Mouse (Mus musculus): ENCODE results near the gene Sult1e1. TPM values are rescaled to one million over a fixed set of nuclear protein-coding genes. Genes with fewer than 3 reads are reported as not detected.

Sult1e1 gene
- polyA plus RNA-seq, 1 experiment: not detected

DNA sequence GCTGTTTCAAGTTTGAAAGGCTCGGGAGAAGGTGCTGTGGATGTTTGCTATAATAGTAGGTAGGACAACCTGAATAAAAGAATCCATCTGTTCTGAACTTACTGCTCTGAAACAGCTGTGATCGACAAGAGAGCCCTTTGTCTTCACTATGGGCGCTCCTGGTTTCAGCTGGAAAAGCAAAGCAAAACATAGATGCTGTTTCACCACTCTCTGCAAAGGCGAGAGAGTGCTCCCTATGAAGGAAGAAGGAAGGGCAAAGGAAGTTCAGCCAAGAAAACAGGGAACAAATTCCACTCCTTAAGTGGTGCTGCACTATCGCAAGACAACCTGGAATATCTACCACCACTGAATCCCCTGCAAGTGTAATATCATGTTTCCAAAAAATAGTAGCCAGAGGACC lies 17.9 kb downstream of the Sult1e1 start:
- Histone ChIP-seq H3K9me3 (ENCODE audit: control insufficient read depth, low read length) (no peaks in the 10 kb centered on the region), H3K36me3 (ENCODE audit: control insufficient read depth) (no peaks in the 10 kb centered on the region), H3K27me3 (ENCODE audit: control insufficient read depth) (no peaks in the 10 kb centered on the region), H3K4me3 (replicated peaks) (no peak overlapping the region), H3K4me1 (ENCODE audit: control insufficient read depth) (no peaks in the 10 kb centered on the region)
- TF ChIP-seq GATA1 (IDR thresholded peaks at IDR 0.05; ENCODE audit: low read length): no peak
- TF ChIP-seq TAL1 (IDR thresholded peaks at IDR 0.05; ENCODE audit: low read length): no peak

DNA sequence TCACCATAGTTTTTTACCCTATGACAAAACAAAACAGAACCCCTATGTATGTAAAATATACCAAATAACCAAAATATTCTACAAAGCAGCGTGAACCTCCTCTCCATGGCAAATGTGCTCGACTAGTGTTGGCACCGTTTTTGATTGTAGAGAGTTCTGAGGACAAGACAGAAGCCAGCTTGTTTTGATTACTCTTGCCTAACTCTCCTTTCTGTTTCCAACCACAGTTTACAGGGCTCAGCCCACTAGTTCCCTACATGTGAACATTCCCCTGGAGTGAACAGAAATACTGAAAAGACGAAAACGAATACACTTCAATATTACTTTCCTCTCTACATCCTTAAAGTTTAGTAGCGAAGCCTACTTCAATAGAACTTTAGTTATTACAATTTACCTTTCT lies 18.6 kb downstream of the Sult1e1 start:
- Histone ChIP-seq H3K36me3 (ENCODE audit: control insufficient read depth) (no peaks in the 10 kb centered on the region), H3K4me3 (replicated peaks) (no peak overlapping the region), H3K27me3 (ENCODE audit: control insufficient read depth) (no peaks in the 10 kb centered on the region), H3K9me3 (ENCODE audit: control insufficient read depth, low read length) (no peaks in the 10 kb centered on the region), H3K4me1 (ENCODE audit: control insufficient read depth) (no peaks in the 10 kb centered on the region)
- TF ChIP-seq GATA1 (IDR thresholded peaks at IDR 0.05; ENCODE audit: low read length) (no peak), TAL1 (IDR thresholded peaks at IDR 0.05; ENCODE audit: low read length) (no peak)

DNA sequence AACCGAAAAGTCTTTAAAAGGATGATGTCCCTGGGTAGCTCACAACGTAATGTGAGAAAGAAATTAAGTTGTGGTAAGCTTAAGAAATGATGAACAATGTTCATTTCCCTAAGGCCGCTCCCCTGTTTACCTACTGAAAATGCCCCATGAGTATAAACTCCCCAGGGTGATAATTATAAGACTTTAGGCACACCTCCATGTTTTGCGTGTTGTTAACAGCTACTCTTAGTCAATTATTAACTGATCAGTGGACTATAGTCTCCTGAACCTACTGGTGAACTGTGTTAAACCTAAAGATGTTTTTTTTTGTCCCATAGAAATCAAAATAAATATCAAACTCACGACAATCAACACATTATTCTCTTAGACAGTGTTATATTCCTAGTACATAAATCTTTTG lies 22.5 kb downstream of the Sult1e1 start, which contains the start of gene Sult1d1:
TSS of gene Sult1d1 (minus strand) at position 183 of the 400 bp plus-strand sequence.
- TF ChIP-seq GATA1 (IDR thresholded peaks at IDR 0.05; ENCODE audit: low read length) (no peak), TAL1 (IDR thresholded peaks at IDR 0.05; ENCODE audit: low read length) (no peak)
- no peaks in the 10 kb centered on the region for H3K36me3 ChIP-seq (ENCODE audit: control insufficient read depth)
- H3K27me3 ChIP-seq (ENCODE audit: control insufficient read depth): no peaks in the 10 kb centered on the region
- no peaks in the 10 kb centered on the region for H3K4me1 ChIP-seq (ENCODE audit: control insufficient read depth)
- H3K9me3 ChIP-seq (ENCODE audit: control insufficient read depth, low read length): no peaks in the 10 kb centered on the region
- no peak within 1 kb of the TSS for H3K4me3 ChIP-seq (replicated peaks)

DNA sequence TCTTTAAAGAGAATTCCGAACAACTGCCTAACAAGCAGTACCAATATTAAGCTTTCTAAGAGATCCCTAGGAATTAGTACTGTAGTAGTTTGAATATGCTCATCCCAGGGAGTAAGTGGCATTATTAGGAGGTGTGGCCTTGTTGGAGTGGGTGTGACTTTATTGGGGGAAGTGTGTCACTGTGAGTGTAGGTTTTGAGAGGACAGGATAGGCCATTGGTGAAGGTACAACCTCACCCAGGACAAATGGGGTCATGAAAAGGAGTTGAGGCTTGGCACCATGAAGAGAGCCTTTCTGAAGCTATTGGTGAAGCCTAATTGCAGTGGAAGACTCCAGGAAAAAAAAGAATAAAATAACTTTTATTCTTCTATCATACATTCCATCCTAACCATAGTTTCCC lies 24.1 kb downstream of the Sult1e1 start:
- H3K36me3 ChIP-seq (ENCODE audit: control insufficient read depth): no peaks in the 10 kb centered on the region
- H3K9me3 ChIP-seq (ENCODE audit: control insufficient read depth, low read length): no peaks in the 10 kb centered on the region
- TF ChIP-seq GATA1 (IDR thresholded peaks at IDR 0.05; ENCODE audit: low read length) (no peak), TAL1 (IDR thresholded peaks at IDR 0.05; ENCODE audit: low read length) (no peak)
- no peak overlapping the region for H3K4me3 ChIP-seq (replicated peaks)
- no peaks in the 10 kb centered on the region for H3K27me3 ChIP-seq (ENCODE audit: control insufficient read depth)
- no peaks in the 10 kb centered on the region for H3K4me1 ChIP-seq (ENCODE audit: control insufficient read depth)

DNA sequence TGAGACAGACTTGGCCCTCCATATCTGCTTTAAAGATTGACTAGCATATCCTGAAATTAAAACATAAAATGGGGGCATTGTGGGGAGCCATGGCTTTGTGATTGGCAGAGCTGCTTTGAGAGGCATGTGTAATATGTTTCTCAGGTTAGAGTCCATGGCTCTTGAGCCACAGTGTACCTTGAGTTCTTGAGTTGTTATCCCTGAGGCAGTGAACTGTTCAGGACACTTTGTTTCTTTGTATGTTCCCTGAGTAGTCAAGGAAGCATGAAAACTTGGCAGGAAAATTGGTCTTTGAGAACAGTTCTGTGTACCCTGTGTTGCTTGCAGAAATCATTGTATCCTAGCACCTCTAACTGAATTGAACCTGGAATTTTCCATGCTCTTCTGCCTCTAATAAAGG lies 28.4 kb downstream of the Sult1e1 start:
- Histone ChIP-seq H3K27me3 (ENCODE audit: control insufficient read depth) (no peaks in the 10 kb centered on the region), H3K4me1 (ENCODE audit: control insufficient read depth) (no peaks in the 10 kb centered on the region), H3K36me3 (ENCODE audit: control insufficient read depth) (no peaks in the 10 kb centered on the region), H3K4me3 (replicated peaks) (no peak overlapping the region), H3K9me3 (ENCODE audit: control insufficient read depth, low read length) (no peaks in the 10 kb centered on the region)
- TF ChIP-seq TAL1 (IDR thresholded peaks at IDR 0.05; ENCODE audit: low read length): no peak

DNA sequence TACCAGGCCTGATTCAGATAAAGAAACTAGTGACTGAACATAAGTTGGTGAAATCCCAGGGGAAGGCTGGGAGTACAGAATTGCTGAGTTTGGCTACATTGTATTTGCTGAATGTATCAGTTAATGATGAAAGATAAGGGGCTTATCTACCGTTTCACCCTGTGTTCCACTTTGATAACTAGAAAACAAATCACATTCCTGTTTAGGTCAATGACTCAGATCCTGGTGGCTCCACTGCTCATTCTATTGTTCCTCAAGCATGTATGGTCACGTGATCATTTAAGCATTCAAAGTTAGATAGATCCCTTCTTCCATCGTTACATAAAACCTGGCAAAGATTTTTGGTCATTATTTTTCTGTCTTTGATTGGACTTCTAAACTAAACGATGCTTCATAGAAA lies 28.9 kb downstream of the Sult1e1 start:
- TF ChIP-seq GATA1 (IDR thresholded peaks at IDR 0.05; ENCODE audit: low read length) (no peak), TAL1 (IDR thresholded peaks at IDR 0.05; ENCODE audit: low read length) (no peak)
- Histone ChIP-seq H3K4me3 (replicated peaks) (no peak overlapping the region), H3K9me3 (ENCODE audit: control insufficient read depth, low read length) (no peaks in the 10 kb centered on the region), H3K36me3 (ENCODE audit: control insufficient read depth) (no peaks in the 10 kb centered on the region), H3K4me1 (ENCODE audit: control insufficient read depth) (no peaks in the 10 kb centered on the region), H3K27me3 (ENCODE audit: control insufficient read depth) (no peaks in the 10 kb centered on the region)

DNA sequence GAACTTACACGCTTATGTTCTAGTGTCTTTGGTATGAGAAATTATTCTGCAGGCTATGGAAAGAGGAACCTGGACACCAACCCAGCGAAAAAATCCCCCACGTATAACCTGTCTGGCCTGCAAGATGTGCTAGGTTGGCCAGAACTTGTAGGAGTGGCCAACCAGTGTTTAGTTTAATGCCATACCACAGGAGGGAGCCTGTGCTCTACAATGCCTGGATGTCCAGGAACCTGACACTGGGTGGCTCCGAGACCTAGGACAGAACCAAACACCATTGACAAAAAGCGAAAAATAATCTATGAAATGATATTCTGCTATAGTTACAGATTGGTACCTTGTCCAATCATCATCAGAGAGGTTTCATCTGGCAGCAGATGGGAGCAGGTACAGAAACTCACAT lies 31.2 kb downstream of the Sult1e1 start:
- TF ChIP-seq GATA1 (IDR thresholded peaks at IDR 0.05; ENCODE audit: low read length): no peak
- TF ChIP-seq TAL1 (IDR thresholded peaks at IDR 0.05; ENCODE audit: low read length): no peak
- Histone ChIP-seq H3K4me3 (replicated peaks) (no peak overlapping the region), H3K9me3 (ENCODE audit: control insufficient read depth, low read length) (no peaks in the 10 kb centered on the region), H3K4me1 (ENCODE audit: control insufficient read depth) (no peaks in the 10 kb centered on the region), H3K36me3 (ENCODE audit: control insufficient read depth) (no peaks in the 10 kb centered on the region), H3K27me3 (ENCODE audit: control insufficient read depth) (no peaks in the 10 kb centered on the region)

DNA sequence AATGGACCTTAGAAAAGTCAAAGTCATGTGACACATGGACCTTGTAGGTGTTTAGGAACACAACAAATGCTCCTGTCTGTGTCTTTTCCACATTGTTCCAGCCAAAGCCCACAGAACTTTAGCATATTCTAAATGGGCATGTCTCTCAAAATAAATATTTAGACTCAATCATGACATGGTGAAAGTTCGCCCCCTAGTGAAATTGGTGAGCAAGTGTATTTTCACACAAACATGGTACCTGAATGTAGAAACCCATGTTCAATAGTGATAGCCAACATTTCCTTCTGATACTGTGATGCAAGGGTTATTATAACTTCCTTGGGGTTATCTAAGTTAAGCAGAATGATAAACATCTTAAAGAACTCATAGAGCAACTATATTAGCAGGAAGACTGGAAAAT lies 40.5 kb downstream of the Sult1e1 start:
- Histone ChIP-seq H3K27me3 (ENCODE audit: control insufficient read depth) (no peaks in the 10 kb centered on the region), H3K36me3 (ENCODE audit: control insufficient read depth) (no peaks in the 10 kb centered on the region), H3K4me3 (replicated peaks) (no peak overlapping the region), H3K9me3 (ENCODE audit: control insufficient read depth, low read length) (no peaks in the 10 kb centered on the region), H3K4me1 (ENCODE audit: control insufficient read depth) (no peaks in the 10 kb centered on the region)
- TF ChIP-seq TAL1 (IDR thresholded peaks at IDR 0.05; ENCODE audit: low read length): no peak
- TF ChIP-seq GATA1 (IDR thresholded peaks at IDR 0.05; ENCODE audit: low read length): no peak

DNA sequence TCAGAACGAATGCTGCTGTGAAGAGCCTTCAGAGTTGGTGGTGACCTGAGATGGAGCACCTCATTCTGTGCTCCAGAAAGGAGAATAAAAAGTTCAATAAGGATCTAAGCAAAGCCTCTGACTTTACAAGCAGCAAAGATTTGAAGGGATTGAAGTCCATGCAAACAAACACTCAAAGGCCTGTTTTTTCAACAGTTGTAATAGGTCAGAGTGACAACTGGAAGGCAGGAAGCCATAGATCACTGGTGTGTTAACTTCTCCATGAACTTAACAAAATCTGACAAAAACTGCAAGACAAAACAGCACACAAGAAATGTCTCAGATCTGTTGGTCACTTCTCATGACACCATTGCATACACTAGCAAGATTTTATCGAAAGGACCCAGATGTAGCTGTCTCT lies 53.3 kb downstream of the Sult1e1 start, which contains the start of gene Sult1b1:
TSS of gene Sult1b1 (minus strand) at position 85 of the 400 bp plus-strand sequence.
- TF ChIP-seq TAL1 (IDR thresholded peaks at IDR 0.05; ENCODE audit: low read length) (no peak), GATA1 (IDR thresholded peaks at IDR 0.05; ENCODE audit: low read length) (no peak)
- Histone ChIP-seq H3K36me3 (ENCODE audit: control insufficient read depth) (no peaks in the 10 kb centered on the region), H3K9me3 (ENCODE audit: control insufficient read depth, low read length) (no peaks in the 10 kb centered on the region), H3K4me1 (ENCODE audit: control insufficient read depth) (no peaks in the 10 kb centered on the region), H3K27me3 (ENCODE audit: control insufficient read depth) (no peaks in the 10 kb centered on the region), H3K4me3 (replicated peaks) (no peak within 1 kb of the TSS)

DNA sequence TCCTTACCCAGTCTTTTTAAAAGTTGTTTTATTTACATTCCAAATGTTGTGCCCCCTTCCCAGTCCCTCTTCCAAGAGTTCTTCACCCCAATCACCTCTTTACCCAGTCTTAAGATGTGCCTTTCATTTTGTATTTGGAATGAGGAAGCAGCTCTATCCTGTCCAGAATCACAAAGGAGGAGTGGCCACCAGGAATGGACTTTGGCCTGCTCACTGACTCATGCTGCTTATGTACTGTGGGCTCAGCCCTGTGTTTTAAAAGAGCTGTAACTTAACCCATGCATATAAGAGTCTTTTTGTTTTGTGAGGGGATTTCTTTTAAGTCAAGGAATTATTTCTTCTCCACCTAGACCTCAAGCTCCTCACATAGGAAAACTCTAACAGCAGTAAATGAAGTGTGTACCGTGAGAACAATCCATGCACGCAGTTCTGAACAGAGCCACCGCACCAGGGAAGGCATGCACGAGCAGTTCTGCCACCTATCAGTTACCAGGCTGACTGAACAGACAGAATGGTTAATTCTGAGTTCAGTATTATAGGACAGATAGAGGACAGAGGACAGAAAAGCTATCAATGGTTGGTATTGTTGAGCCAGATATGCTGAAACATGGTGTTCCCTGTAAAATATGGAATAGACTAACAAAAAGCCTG lies 55.3 kb downstream of the Sult1e1 start:
- Histone ChIP-seq H3K9me3 (ENCODE audit: control insufficient read depth, low read length) (no peaks in the 10 kb centered on the region), H3K27me3 (ENCODE audit: control insufficient read depth) (no peaks in the 10 kb centered on the region), H3K4me1 (ENCODE audit: control insufficient read depth) (no peaks in the 10 kb centered on the region), H3K36me3 (ENCODE audit: control insufficient read depth) (no peaks in the 10 kb centered on the region), H3K4me3 (replicated peaks) (no peak overlapping the region)
- no peak for TF ChIP-seq TAL1 (IDR thresholded peaks at IDR 0.05; ENCODE audit: low read length)
- TF ChIP-seq GATA1 (IDR thresholded peaks at IDR 0.05; ENCODE audit: low read length): no peak
